Mouse (Mus musculus): ENCODE data around the gene Ssb. TPM values are rescaled to one million over a fixed set of nuclear protein-coding genes. Genes with fewer than 3 reads are reported as not detected.

The Ssb gene
- total and polyA plus RNA-seq, 2 experiments from 2014 or later = 31.9 to 172 TPM

GRCm38 (mm10) chr2:69822361-69823128 is 38.8 kb upstream of the Ssb start:
- H3K36me3 ChIP-seq (replicated peaks; ENCODE audit: control insufficient read depth, insufficient read depth, low read length) = peaks cover 7% of the 10 kb centered on the region
- TF ChIP-seq EP300 (IDR thresholded peaks at IDR 0.05; ENCODE audit: low read depth) (no peak), CTCF (IDR thresholded peaks at IDR 0.05; ENCODE audit: low read depth) (no peak)
- H3K9ac ChIP-seq (replicated peaks; ENCODE audit: low read depth, low read length) = peak overlapping the region; percentile 96
- H3K9me3 ChIP-seq (replicated peaks; ENCODE audit: control insufficient read depth, low read length) = no peaks in the 10 kb centered on the region
- H3K27me3 ChIP-seq (ENCODE audit: control insufficient read depth, insufficient read depth, low read length) = no peaks in the 10 kb centered on the region
- H3K4me3 ChIP-seq (ENCODE audit: low read depth, low read length) = peak overlapping the region; percentile 96
- 0 out of 2 replicates have a peak, but pooled peaks cover 9% of the 10 kb centered on the region for H3K4me1 ChIP-seq (ENCODE audit: control insufficient read depth, insufficient read depth)
- peak overlapping the region; percentile 92 for H3K4me2 ChIP-seq (ENCODE audit: low read depth, low read length)
- WGBS = under 1% methylated on average over 55 of the region's 80 CpGs
- peak; percentile 81 for ATAC-seq (ENCODE audit: insufficient read depth, low read depth)
- DNase-seq (ENCODE audit: low spot score) = peak; percentile 63
- peak overlapping the region; percentile 97 for H3K27ac ChIP-seq (ENCODE audit: low read depth)

GRCm38 (mm10) chr2:69823129-69823677 is 38.2 kb upstream of the Ssb start:
- Histone ChIP-seq H3K4me1 (ENCODE audit: control insufficient read depth, insufficient read depth) (0 out of 2 replicates have a peak, but pooled peaks cover 9% of the 10 kb centered on the region), H3K36me3 (replicated peaks; ENCODE audit: control insufficient read depth, insufficient read depth, low read length) (peaks cover 11% of the 10 kb centered on the region), H3K4me3 (ENCODE audit: low read depth, low read length) (peak overlapping the region; percentile 96), H3K27ac (ENCODE audit: low read depth) (peak overlapping the region; percentile 97), H3K9me3 (replicated peaks; ENCODE audit: control insufficient read depth, low read length) (no peaks in the 10 kb centered on the region), H3K27me3 (ENCODE audit: control insufficient read depth, insufficient read depth, low read length) (no peaks in the 10 kb centered on the region), H3K4me2 (ENCODE audit: low read depth, low read length) (peak overlapping the region; percentile 92), H3K9ac (replicated peaks; ENCODE audit: low read depth, low read length) (peak overlapping the region; percentile 96)
- TF ChIP-seq EP300 (IDR thresholded peaks at IDR 0.05; ENCODE audit: low read depth) (no peak), CTCF (IDR thresholded peaks at IDR 0.05; ENCODE audit: low read depth) (no peak)
- peak; percentile 65 for ATAC-seq (ENCODE audit: insufficient read depth, low read depth)
- DNase-seq (ENCODE audit: low spot score) = peak; percentile 34
- 2% methylated on average over 45 of the region's 45 CpGs for WGBS

- no peak overlapping the region for H3K4me3 ChIP-seq (ENCODE audit: low read depth, low read length)
- H3K27me3 ChIP-seq (ENCODE audit: control insufficient read depth, insufficient read depth, low read length) = no peaks in the 10 kb centered on the region
- H3K36me3 ChIP-seq (replicated peaks; ENCODE audit: control insufficient read depth, insufficient read depth, low read length) = peaks cover 33% of the 10 kb centered on the region
- WGBS = 72% methylated on average over 10 of the region's 10 CpGs
- H3K4me2 ChIP-seq (ENCODE audit: low read depth, low read length) = no peak overlapping the region
- ATAC-seq (ENCODE audit: insufficient read depth, low read depth) (no peak), DNase-seq (ENCODE audit: low spot score) (no peak)
- H3K9ac ChIP-seq (replicated peaks; ENCODE audit: low read depth, low read length) = no peak overlapping the region
- 0 out of 2 replicates have a peak, but pooled peaks cover 9% of the 10 kb centered on the region for H3K4me1 ChIP-seq (ENCODE audit: control insufficient read depth, insufficient read depth)
- peak overlapping the region; percentile 16; the same call in 1 of the 2 replicates for H3K27ac ChIP-seq (ENCODE audit: low read depth)
- no peaks in the 10 kb centered on the region for H3K9me3 ChIP-seq (replicated peaks; ENCODE audit: control insufficient read depth, low read length)
- no peak for TF ChIP-seq CTCF (IDR thresholded peaks at IDR 0.05; ENCODE audit: low read depth)
- no peak for TF ChIP-seq EP300 (IDR thresholded peaks at IDR 0.05; ENCODE audit: low read depth)
These were observed 35.5 kb upstream of the Ssb start for GRCm38 (mm10) chr2:69825898-69826297.

- no peak for ATAC-seq (ENCODE audit: insufficient read depth, low read depth)
- peak overlapping the region; percentile 44; the same call in 1 of the 2 replicates for H3K27ac ChIP-seq (ENCODE audit: low read depth)
- no peak for DNase-seq (ENCODE audit: low spot score)
- no peak overlapping the region for H3K4me3 ChIP-seq (ENCODE audit: low read depth, low read length)
- H3K27me3 ChIP-seq (ENCODE audit: control insufficient read depth, insufficient read depth, low read length) = no peaks in the 10 kb centered on the region
- TF ChIP-seq EP300 (IDR thresholded peaks at IDR 0.05; ENCODE audit: low read depth) (no peak), CTCF (IDR thresholded peaks at IDR 0.05; ENCODE audit: low read depth) (no peak)
- no peaks in the 10 kb centered on the region for H3K9me3 ChIP-seq (replicated peaks; ENCODE audit: control insufficient read depth, low read length)
- H3K4me1 ChIP-seq (ENCODE audit: control insufficient read depth, insufficient read depth) = 0 out of 2 replicates have a peak, but pooled peaks cover 9% of the 10 kb centered on the region
- no peak overlapping the region for H3K9ac ChIP-seq (replicated peaks; ENCODE audit: low read depth, low read length)
- H3K4me2 ChIP-seq (ENCODE audit: low read depth, low read length) = no peak overlapping the region
- H3K36me3 ChIP-seq (replicated peaks; ENCODE audit: control insufficient read depth, insufficient read depth, low read length) = peaks cover 38% of the 10 kb centered on the region
- 73% methylated on average over 2 of the region's 2 CpGs for WGBS
These were observed 35.0 kb upstream of the Ssb start for GRCm38 (mm10) chr2:69826380-69826779.

GRCm38 (mm10) chr2:69828031-69828430 is 33.3 kb upstream of the Ssb start:
- no peak for TF ChIP-seq CTCF (IDR thresholded peaks at IDR 0.05; ENCODE audit: low read depth)
- no peak for TF ChIP-seq EP300 (IDR thresholded peaks at IDR 0.05; ENCODE audit: low read depth)
- Histone ChIP-seq H3K4me1 (ENCODE audit: control insufficient read depth, insufficient read depth) (0 out of 2 replicates have a peak, but pooled peaks cover 9% of the 10 kb centered on the region), H3K4me3 (ENCODE audit: low read depth, low read length) (no peak overlapping the region), H3K4me2 (ENCODE audit: low read depth, low read length) (no peak overlapping the region), H3K36me3 (replicated peaks; ENCODE audit: control insufficient read depth, insufficient read depth, low read length) (peaks cover 52% of the 10 kb centered on the region), H3K27me3 (ENCODE audit: control insufficient read depth, insufficient read depth, low read length) (no peaks in the 10 kb centered on the region), H3K27ac (ENCODE audit: low read depth) (no peak overlapping the region), H3K9ac (replicated peaks; ENCODE audit: low read depth, low read length) (no peak overlapping the region), H3K9me3 (replicated peaks; ENCODE audit: control insufficient read depth, low read length) (no peaks in the 10 kb centered on the region)
- DNase-seq (ENCODE audit: low spot score) = no peak
- no peak for ATAC-seq (ENCODE audit: insufficient read depth, low read depth)
- WGBS = 47% methylated on average over 7 of the region's 7 CpGs

Data from heart, postnatal 0 days (tissue).